Mouse (Mus musculus) heart, embryonic 14.5 days (tissue): ENCODE measurements at regions not wholly inside any gene's neighbourhood (a gene's known extent, or its start where the extent isn't known, plus 50 kb on each side); places are given as distances from the start of the nearest gene placed in this dataset.

Source experiments
- ATAC-seq: fragments of 200-750 bp; cut with Nextera tagmentation; 2 replicates; pipeline ENCODE4 v1.8.0; 2017; ENCODE audit warnings: low read depth, moderate TSS enrichment; ENCODE audit not compliant: insufficient number of reproducible peaks, insufficient read depth, low FRiP score
- H3K27ac ChIP-seq, 2 experiments: fragments of 200-500 bp in 1 of 2; fragments of 300-500 bp in 1 of 2; sonication (generic) in 1 of 2; replicated peaks in 1 of 2; 2 replicates each; pipeline ENCODE4 v1.5.1; 2012 to 2014; ENCODE audit warnings: low read depth in 2 of 2, low read length in 2 of 2, control low read depth in 1 of 2, mild to moderate bottlenecking in 1 of 2, mixed read lengths in 1 of 2; ENCODE audit not compliant: control insufficient read depth in 1 of 2, insufficient read depth in 1 of 2
- H3K27me3 ChIP-seq: fragments of 300-500 bp; sonication (generic); 2 replicates; pipeline ENCODE4 v1.6.1; 2014; ENCODE audit warnings: mild to moderate bottlenecking, low read length, control low read depth; ENCODE audit not compliant: control insufficient read depth, insufficient read depth
- H3K36me3 ChIP-seq: fragments of 300-500 bp; sonication (generic); 2 replicates; pipeline ENCODE4 v1.6.1; 2014; ENCODE audit warnings: mild to moderate bottlenecking, control low read depth, low read length, mixed read lengths; ENCODE audit not compliant: control insufficient read depth, insufficient read depth
- H3K4me1 ChIP-seq, 2 experiments: fragments of 200-500 bp in 1 of 2; fragments of 300-500 bp in 1 of 2; sonication (generic) in 1 of 2; 2 replicates each; pipeline ENCODE4 v1.6.1; 2012 to 2014; ENCODE audit warnings: low read length in 2 of 2, control low read depth in 1 of 2, mixed read lengths in 1 of 2; ENCODE audit not compliant: control insufficient read depth in 2 of 2, insufficient read depth in 2 of 2
- H3K4me2 ChIP-seq: fragments of 300-500 bp; sonication (generic); 2 replicates; pipeline ENCODE4 v1.6.1; 2014; ENCODE audit warnings: mild to moderate bottlenecking, low read length
- H3K4me3 ChIP-seq, 2 experiments: fragments of 200-500 bp in 1 of 2; fragments of 300-500 bp in 1 of 2; sonication (generic) in 1 of 2; 2 replicates each; pipeline ENCODE4 v1.5.1; 2012 to 2014; ENCODE audit warnings: low read length in 2 of 2, mild to moderate bottlenecking in 2 of 2, control low read depth in 1 of 2, low read depth in 1 of 2, moderate library complexity in 1 of 2; ENCODE audit not compliant: control insufficient read depth in 1 of 2, insufficient read depth in 1 of 2
- H3K9ac ChIP-seq: fragments of 300-500 bp; sonication (generic); 2 replicates; pipeline ENCODE4 v1.6.1; 2014; ENCODE audit warnings: mild to moderate bottlenecking, low read length
- H3K9me3 ChIP-seq: fragments of 300-500 bp; sonication (generic); 2 replicates; pipeline ENCODE4 v1.6.1; 2016; ENCODE audit warnings: low read length, control low read depth; ENCODE audit not compliant: control insufficient read depth
- WGBS: fragments of 180-500 bp; shearing (Covaris S2); extraction: QIAGEN DNeasy Blood & Tissue Kit; methylation state at CpG from one replicate; pipeline ENCODE4 v1.1.7; 2014; 5-methylcytosine and 5-hydroxymethylcytosine counted together

- Histone ChIP-seq H3K9ac (no peak overlapping the region), H3K4me3 (no peak overlapping the region), H3K27me3 (no peaks in the 10 kb centered on the region), H3K4me1 (peaks cover 4 to 5% of the 10 kb centered on the region in 2 experiments; a peak in 2 of 4 replicates), H3K36me3 (no peaks in the 10 kb centered on the region), H3K9me3 (no peaks in the 10 kb centered on the region), H3K4me2 (no peak overlapping the region), H3K27ac (no peak overlapping the region)
- no peak for ATAC-seq
- 50% methylated on average over 6 of the region's 6 CpGs for WGBS
Measured at GRCm38 (mm10) chr14:29900931-29901330, 67.2 kb upstream of the Selenok start.

GRCm38 (mm10) chr14:29903574-29903973, 64.5 kb upstream of the Selenok start:
- 78% methylated on average over 3 of the region's 3 CpGs for WGBS
- no peak overlapping the region for H3K4me2 ChIP-seq
- ATAC-seq = no peak

GRCm38 (mm10) chr14:29904856-29905255, 63.3 kb upstream of the Selenok start:
- 60% methylated on average over 6 of the region's 6 CpGs for WGBS
- ATAC-seq = no peak

More at GRCm38 (mm10) chr14:29903574-29903973, 64.5 kb upstream of the Selenok start:
- no peaks in the 10 kb centered on the region for H3K36me3 ChIP-seq
- H3K9ac ChIP-seq = no peak overlapping the region
- H3K9me3 ChIP-seq = no peaks in the 10 kb centered on the region
- no peaks in the 10 kb centered on the region for H3K27me3 ChIP-seq
- no peak overlapping the region for H3K27ac ChIP-seq
- H3K4me1 ChIP-seq = no peaks in the 10 kb centered on the region; a peak in 1 of 4 replicates
- H3K4me3 ChIP-seq = no peak overlapping the region

GRCm38 (mm10) chr14:29909741-29910140, 58.4 kb upstream of the Selenok start:
- H3K27me3 ChIP-seq = no peaks in the 10 kb centered on the region
- no peak overlapping the region for H3K4me3 ChIP-seq
- H3K9ac ChIP-seq = no peak overlapping the region
- H3K9me3 ChIP-seq = no peaks in the 10 kb centered on the region
- H3K4me2 ChIP-seq = no peak overlapping the region
- peaks cover 4% of the 10 kb centered on the region in 2 experiments; a peak in 2 of 4 replicates for H3K4me1 ChIP-seq
- ATAC-seq = no peak
- H3K36me3 ChIP-seq = no peaks in the 10 kb centered on the region
- no peak overlapping the region for H3K27ac ChIP-seq
- WGBS = 11% methylated on average over 8 of the region's 8 CpGs

More at GRCm38 (mm10) chr14:29904856-29905255, 63.3 kb upstream of the Selenok start:
- H3K27me3 ChIP-seq = no peaks in the 10 kb centered on the region
- no peak overlapping the region for H3K9ac ChIP-seq
- H3K4me1 ChIP-seq = peaks cover 4% of the 10 kb centered on the region in 2 experiments; a peak in 3 of 4 replicates
- H3K27ac ChIP-seq = no peak overlapping the region
- no peaks in the 10 kb centered on the region for H3K9me3 ChIP-seq
- H3K4me2 ChIP-seq = no peak overlapping the region
- no peak overlapping the region for H3K4me3 ChIP-seq
- no peaks in the 10 kb centered on the region for H3K36me3 ChIP-seq
